Mouse (Mus musculus) inflammation-experienced regulatory T-cells, adult 16 weeks (primary cell): Measurements from ENCODE around the gene Ripply2. TPM values are rescaled to one million over a fixed set of nuclear protein-coding genes. Genes with fewer than 3 reads are reported as not detected.

Experiments used
- polyA plus RNA-seq: library from polyadenylated mRNA; unstranded; fragments of 100-300 nt; shearing (Covaris generic); gene quantifications from one replicate; pipeline ENCODE4 v1.2.1, GENCODE M21; 2017

The Ripply2 gene
- not detected for polyA plus RNA-seq

DNA sequence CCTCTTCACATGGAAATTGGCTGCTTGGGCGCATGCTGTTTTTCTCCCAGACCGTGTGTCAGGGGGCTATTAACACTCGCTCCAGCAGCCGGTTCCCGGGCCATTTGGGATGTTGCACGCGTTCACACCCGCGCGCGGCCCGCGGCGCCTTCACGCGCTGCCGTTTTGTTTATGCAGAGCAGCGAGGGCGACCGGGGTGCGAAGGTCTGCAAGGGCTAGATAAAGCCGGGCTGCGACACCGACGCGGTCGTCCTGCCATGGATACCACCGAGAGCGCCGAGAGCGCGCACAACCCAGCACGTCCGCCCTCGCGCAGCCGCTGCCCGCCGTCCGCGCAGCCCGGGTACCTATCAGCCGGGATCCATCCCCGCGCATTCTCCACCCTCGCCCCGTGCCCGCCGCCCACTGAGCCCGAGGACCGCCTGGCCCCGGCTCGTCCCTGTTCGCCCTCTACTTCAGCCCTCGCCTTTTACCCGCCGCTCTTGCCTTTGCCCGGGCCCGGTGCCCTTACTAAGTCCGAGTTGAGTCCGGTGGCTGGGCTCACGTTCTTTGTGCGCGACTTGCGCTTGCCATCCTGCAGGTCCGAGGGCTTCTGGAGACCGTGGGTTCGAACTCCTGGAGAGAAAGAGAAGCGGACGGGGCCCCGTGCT is at the start of gene Ripply2:
Gene Ripply2 (plus strand): TSS at position 250 of the 650 bp plus-strand sequence.

GRCm38 (mm10) chr9:87021778-87022523 is 6.6 kb downstream of the Ripply2 start, which contains the start of gene Cyb5r4:
Gene Cyb5r4 (plus strand): TSS chr9:87022014.

Other genes starting within 250 kb of the Ripply2 start
- gene Snap91, start 134.9 kb upstream of the Ripply2 start, polyA plus RNA-seq: not detected
- 60.3 TPM for gene Cyb5r4, start 6.5 kb downstream of the Ripply2 start, polyA plus RNA-seq
- not detected for gene Mrap2, start 128.8 kb downstream of the Ripply2 start, polyA plus RNA-seq
- gene Cep162, start 240.0 kb downstream of the Ripply2 start, polyA plus RNA-seq: 15.5 TPM